Mouse (Mus musculus): Measurements from ENCODE around the gene Sntb2.

The Sntb2 gene

GRCm38 (mm10) chr8:106929155-106929913, 6.2 kb upstream of the Sntb2 start:
- DNase-seq (ENCODE audit: low spot score in 2 of 2), result peak; percentile 36 to 66

DNA sequence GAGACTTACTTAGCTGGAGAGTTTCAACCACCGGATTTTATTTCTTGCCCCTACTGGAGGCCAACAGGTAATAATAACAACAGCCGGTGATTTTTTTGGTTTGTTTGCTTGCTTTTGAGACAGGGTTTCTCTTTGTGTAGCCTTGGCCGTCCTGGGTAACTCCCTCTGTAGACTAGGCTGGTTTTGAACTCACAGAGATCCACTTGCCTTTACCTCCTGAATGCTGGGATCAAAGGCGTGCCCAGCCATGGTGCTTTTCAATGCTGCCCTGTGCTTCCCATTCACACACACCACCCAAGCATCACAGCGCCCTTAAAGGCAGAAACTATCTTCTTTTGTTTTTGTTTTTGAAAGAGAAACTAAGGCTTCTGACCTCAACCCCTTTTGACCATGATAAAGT, 5.6 kb upstream of the Sntb2 start:
- DNase-seq (ENCODE audit: low spot score in 2 of 2), result no peak

DNA sequence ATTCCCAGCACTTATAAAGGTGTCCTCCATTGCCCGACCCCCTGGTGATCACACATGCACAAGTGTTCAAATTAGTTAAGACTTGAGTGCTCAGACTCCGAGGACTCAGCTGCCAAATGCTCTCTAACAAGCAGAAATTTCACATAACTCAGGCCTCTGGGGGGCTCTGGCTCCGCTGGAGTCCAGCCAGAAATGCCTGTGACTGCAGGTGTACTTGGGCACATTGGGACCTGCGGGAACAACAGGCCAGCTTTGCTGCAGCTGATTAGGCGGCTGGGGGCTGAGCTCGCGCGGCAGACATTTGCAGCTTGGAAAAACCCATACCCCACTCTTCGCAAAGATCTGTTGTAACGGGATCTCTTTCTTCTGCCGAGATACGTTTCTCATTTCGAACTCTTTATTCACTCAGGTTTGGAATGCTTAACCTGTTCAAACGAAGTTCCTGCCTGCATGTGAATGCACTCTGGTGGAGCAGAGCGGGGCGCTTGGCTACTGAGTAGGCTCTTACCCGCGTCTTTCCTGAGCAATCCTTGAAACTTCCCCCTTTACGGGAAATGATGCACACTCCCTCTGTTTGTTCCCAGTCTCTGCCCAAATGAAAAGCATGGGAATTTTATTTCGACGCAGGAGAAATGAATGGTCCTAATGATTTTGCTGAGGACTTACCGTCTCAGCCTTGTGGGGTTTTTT, 3.0 kb upstream of the Sntb2 start:
- peak in 1 of 2 experiments; percentile 23 for DNase-seq (ENCODE audit: low spot score in 2 of 2)

DNA sequence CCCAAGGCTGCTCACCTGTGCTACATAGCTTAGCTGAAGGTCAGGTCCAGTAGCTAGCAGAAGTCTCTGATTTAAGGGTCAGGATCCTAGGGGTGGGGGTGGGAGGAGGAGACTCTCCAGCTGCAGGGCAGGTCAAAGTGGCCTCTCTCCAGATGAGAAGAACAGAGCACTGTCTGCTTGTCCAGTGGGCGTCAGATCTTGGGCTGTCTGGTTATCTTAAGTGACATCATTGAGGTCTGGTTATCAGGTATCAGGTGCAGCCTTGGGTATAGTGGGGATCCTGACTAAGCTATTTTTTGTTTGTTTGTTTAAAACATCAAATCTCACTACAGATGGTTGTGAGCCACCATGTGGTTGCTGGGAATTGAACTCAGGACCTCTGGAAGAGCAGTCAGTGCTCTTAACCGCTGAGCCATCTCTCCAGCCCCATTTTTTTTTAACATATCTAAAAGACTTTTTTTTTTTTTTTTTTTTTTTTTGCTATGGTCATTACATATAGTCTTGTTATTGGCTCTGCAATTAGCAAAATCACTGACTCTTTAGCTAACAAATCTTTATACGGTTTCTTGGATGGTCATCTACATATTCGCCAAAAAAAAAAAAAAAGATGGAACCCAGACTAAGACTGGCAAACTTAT, 1.9 kb upstream of the Sntb2 start:
- no peak for DNase-seq (ENCODE audit: low spot score in 2 of 2)

DNA sequence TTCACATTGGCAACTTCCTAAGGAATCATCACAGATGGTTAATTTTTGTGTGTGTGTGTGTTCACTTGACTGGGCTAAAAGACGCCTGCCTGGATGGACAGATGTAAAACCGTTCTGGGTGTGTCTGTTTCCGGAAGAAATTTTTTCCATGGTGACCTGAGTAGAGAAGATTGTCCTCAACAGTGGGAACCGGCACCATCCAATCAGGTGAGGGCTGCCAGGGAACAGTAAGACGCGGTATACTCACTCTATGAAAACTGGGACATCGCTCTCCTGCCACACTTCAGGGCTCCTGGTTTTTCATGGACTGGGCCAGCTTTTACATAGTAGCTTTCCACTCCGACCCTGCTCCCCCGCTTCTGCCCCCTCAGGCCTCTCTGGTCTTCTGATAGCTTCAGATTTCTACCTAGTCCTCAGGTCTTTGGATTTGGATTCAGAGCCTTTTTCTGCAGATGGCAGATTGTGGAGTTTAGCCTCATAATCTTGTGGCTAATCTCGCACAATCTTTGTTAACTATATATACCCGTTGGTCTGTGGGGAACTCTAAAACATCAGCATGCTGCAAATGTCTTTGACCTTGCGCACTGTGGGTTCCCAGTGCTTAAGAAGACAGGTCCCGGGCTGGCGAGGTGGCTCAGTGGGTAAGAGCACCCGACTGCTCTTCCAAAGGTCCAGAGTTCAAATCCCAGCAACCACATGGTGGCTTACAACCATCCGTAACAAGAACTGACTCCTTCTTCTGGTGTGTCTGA, 1.1 kb upstream of the Sntb2 start:
- DNase-seq (ENCODE audit: low spot score in 2 of 2), result no peak

DNA sequence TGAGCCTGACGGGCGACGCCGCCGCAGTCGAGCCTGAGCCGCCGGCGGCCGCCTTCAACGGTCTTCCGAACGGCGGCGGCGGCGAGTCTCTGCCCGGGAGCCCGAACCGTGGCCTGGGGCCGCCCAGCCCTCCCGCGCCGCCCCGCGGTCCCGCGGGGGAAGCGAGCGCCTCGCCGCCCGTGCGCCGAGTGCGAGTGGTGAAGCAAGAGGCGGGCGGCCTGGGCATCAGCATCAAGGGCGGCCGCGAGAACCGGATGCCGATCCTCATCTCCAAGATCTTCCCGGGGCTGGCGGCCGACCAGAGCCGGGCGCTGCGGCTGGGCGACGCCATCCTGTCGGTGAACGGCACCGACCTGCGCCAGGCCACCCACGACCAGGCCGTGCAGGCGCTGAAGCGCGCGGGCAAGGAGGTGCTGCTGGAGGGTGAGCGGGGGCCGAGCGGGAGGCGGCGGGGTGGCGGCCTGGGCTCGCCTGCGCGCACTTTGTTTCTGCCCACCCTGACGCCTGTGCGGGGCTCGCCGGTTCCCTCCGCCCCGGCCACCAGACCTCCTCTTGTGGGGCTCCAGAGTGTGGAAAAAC, 438 bp downstream of the Sntb2 start:
- peak; percentile 45 to 47 for DNase-seq (ENCODE audit: low spot score in 2 of 2)

DNA sequence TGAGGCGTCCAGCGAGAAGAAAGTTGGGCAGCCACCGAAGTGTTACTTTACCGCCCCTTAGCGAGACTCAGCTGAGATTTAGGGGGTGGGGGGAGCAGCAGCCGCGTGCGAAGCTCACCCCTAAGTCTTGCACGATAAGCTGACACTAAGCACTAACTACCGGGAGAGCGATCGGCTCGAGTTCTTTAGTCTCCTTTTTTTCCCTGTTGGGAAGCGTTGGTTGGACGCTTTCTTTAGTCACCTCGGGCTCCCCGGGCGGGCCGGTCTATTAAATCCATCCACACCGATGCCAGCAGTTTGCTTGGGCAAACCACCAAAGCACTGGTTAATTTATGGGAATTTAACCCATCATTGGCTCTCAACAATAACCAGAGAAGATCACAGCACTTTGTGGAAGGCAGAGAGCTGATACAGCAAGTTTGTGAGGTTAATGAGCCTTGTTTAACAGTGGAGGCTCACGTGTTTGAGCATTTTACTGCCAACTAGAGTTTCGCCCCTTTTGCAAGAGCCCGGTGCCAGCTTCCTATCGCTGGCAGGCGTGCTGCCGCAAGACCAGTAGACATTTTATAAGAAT, 1.0 kb downstream of the Sntb2 start:
- DNase-seq (ENCODE audit: low spot score in 2 of 2), result peak; percentile 47 to 50

DNA sequence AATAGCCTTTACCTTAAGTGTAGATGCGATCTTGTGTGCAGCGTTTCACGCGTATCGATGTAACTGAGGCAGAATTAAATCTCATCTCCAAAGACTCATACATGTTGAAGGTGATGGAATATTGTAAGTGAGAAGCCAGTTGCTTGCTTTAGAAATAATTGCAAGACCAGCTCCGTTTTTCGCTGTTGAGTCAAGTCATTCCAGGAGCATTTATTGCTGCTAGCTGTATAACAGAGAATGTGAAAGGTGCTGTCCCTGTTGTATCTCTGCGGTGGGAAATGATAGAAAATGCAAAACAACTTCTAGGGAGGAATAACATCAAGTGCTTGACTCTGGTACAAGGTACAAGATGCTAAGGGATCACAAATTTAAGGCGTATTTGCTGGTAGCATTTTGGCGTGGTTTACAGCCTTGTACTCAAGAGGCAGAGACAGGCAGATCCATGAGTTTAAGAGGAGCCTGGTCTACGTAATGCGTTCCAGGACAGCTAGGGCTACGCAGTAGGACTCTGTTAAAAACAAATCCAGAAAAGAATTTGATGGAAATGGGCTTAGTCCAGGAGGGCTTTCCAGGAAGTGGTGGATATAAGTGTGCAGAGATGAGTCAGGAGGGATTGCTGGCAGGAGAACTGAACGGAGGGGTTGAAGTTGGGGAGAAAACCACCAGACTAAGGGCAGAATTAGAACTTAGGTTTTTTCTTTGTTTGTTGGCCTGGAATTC, 1.7 kb downstream of the Sntb2 start:
- no peak for DNase-seq (ENCODE audit: low spot score in 2 of 2)

DNA sequence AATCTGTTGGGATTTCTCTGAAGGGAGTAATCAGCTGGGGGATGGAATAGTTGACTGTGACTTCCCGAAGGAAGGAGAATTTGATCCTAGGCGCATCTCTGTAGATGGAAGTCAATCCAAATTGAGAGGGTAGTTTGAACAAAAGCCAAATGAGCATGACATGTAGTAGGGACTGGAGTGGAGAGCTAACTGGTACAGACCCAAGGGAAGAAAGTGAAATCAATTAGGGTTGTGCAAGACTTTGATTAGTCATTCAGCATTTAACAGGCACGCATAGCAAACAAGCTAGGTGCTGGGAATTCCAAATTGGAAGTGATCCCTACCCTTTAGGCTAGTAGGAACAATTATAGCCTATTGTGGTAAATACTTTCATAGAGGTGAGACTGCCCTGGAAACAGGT, 6.3 kb downstream of the Sntb2 start:
- DNase-seq (ENCODE audit: low spot score in 2 of 2), result no peak

DNA sequence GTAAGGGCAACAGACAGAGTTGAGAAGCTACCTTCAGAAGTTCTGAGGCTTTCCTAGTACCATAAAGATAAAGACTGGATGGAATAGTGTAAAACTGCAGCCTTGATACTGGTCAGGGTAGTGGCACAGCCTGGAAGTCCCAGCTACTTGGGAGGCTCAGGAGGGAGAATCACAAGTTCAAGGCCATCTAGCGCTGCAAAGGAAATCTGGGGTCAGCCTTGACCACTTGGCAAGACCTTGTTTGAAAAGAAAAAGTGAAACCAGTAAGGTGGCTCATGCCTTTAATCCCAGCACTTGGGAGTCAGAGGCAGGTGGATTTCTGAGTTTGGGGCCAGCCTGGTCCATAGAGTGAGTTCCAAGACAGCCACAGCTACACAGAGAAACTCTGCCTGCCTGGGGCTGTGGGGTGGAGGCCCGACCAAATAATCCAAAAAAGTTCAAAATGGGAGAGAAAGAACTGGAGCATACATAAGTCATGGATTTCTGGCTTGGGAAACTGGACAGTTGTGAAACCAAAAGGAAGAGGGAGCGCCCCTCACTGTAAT, 8.4 kb downstream of the Sntb2 start:
- no peak for DNase-seq (ENCODE audit: low spot score in 2 of 2)

DNA sequence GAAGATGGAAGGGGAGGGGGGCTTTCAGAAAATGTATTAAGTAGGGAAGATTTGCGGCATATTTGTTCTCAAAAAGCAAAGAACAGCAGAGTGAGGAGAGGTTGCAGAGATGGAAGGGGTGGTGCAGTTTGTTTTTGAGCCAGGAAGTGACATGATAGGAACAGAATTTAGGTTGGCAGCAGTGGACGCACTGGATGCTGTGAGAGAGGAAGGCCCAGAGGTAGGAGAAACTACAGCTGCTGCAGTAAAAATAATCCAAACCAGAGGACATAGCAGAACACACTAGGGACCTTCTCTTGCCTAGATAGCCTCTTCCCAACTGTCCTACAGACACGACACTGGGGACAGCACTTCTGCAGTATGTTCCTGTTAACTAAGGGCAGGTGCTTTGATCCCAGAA, 9.2 kb downstream of the Sntb2 start:
- DNase-seq (ENCODE audit: low spot score in 2 of 2), result peak in 1 of 2 experiments; percentile 40

DNA sequence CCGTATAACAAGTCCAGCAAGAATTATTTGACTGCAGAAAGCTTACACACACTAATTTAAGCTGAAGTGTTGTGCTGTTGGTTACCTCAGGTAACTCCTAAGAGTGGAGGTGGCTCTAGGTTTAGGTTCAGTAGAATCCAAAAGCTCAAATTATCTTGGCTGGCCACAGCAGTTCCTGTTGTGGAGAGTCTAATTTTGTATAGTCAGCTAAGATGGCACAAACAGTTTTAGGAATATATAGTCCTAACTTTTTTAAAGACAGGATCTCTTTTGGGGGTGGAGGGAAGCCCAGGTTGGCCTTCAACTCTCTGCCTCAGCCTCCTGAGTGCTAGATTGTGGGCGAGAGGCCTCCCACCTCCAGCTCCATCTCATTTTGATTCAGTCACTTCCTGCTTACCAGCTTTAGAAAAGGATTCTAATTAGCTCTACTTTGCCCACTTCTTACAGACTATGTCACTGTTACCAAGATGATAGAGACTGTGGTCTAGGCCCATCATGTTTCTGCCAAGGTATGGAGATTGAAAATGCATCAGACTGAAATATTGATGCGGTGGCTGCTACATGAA, 13.2 kb downstream of the Sntb2 start:
- no peak for DNase-seq (ENCODE audit: low spot score in 2 of 2)

DNA sequence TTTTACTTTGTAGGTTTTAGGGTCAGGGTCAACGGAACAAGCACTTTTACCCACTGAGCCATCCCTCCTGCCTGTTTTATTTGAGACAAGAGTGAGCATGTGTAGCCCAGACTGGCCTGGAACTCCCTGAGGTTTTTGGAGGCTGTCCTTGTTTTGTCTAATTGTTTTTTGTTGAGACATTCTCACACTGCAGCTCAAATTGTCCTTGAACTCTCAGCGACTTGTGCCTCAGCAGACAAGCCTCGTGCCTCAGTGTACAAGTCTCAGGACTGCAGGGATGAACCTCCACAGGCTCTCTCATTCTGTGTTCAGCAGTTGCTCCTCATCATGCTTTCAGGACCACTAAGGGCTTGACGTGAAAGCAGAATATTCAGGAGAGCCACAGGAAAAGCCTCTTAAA, 16.2 kb downstream of the Sntb2 start:
- DNase-seq (ENCODE audit: low spot score in 2 of 2), result no peak

GRCm38 (mm10) chr8:106953571-106953970, 18.0 kb downstream of the Sntb2 start:
- DNase-seq (ENCODE audit: low spot score in 2 of 2), result no peak

DNA sequence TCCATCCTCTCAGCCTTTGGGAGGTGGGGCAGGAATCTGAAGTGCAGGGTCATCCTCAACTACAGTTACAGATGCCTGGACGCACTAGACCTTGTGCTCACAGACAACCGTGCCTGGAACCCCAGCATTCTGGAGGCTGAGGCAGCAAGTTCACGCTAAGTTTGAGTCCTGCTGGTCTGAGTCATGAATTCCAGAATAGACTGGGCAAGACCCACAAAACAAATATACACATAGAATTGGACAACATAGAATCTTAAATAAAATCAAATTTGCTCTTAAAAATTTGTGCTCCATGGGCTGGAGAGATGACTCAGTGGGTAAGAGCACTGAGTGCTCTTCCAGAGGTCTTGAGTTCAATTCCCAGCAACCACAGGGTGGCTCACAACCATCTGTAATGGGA, 21.5 kb downstream of the Sntb2 start:
- DNase-seq (ENCODE audit: low spot score in 2 of 2), result no peak

DNA sequence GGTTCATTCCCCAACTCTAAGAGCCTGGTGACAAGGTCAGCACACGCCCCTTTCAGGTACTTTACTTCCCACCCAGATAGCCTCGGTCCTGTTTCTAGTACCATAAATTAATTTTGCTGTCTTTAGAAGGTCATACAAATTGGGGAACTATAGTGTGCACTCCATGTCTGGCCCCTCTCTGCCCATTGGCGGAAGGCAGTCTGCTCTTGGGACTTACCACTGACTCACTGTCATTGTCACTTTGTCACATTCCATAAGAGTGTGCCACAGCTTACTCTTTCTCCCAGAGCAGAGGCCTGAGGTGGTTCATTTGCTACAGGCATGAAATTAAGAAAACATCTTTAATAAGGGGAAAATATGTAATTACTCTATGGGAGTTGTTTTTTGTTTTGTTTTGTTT, 22.7 kb downstream of the Sntb2 start:
- no peak for DNase-seq (ENCODE audit: low spot score in 2 of 2)

GRCm38 (mm10) chr8:106959626-106960025, 24.1 kb downstream of the Sntb2 start:
- no peak for DNase-seq (ENCODE audit: low spot score in 2 of 2)

DNA sequence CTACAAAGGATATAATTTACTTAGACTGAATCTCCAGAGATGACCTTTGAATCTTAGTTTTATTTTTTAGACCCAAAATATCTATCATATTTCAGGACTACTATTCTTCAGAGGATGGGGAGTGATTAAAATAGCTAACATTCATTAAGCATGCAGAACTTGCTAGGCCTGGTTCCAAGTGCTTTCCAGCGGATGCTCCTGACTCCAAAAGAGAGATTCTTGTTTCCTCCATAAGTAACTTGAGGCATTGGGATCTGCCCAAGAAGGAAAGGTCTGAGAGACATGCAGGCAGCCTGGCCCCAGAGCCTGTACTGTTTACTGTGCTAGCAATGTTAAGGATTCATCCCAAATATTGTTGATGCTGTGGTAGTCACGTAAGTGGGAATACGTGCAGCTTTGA, 26.8 kb downstream of the Sntb2 start:
- DNase-seq (ENCODE audit: low spot score in 2 of 2), result no peak

DNA sequence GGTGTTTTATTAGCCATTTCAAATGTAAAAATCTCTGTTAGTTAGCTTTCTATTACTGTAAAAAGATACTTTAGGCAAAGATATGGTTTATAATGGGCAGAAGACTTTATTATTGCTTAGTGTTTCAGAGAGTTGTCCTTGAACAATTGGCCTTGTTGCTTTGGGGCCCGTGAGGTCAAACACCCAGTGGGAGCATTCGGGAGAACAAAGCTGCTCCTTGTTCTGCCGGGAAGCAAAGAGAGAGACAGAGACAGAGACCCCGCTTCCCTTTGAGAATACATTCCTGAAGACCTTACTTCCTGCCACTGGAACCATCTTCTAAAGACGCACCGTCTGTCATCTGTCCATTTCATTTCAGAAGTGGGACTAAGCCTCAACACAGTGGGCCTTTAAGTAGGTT, 27.8 kb downstream of the Sntb2 start:
- DNase-seq (ENCODE audit: low spot score in 2 of 2), result no peak

GRCm38 (mm10) chr8:106964573-106964972, 29.0 kb downstream of the Sntb2 start:
- DNase-seq (ENCODE audit: low spot score in 2 of 2), result no peak
